Mouse (Mus musculus): ENCODE data around the gene Nms. TPM values are rescaled to one million over a fixed set of nuclear protein-coding genes. Genes with fewer than 3 reads are reported as not detected.

Gene Nms
- total and polyA plus RNA-seq, 3 experiments, result not detected

GRCm38 (mm10) chr1:38987865-38988211 lies 48.9 kb downstream of the Nms start:
- Histone ChIP-seq H3K27ac (ENCODE audit: insufficient read depth, low read depth) (no peak overlapping the region), H3K36me3 (replicated peaks in 1 of 2; ENCODE audit: control insufficient read depth in 1 of 2, insufficient read depth in 1 of 2, low read length in 1 of 2) (peaks cover 4 to 29% of the 10 kb centered on the region in 2 experiments), H3K4me3 (replicated peaks in 1 of 3; ENCODE audit: low read depth in 2 of 3, low read length in 2 of 3, poor library complexity in 1 of 3) (peak overlapping the region; percentile 71 to 83 (median 74)), H3K4me1 (ENCODE audit: control insufficient read depth in 1 of 2, insufficient read depth in 2 of 2) (peaks cover 2 to 27% of the 10 kb centered on the region in 2 experiments; a peak in 3 of 4 replicates), H3K9me3 (replicated peaks; ENCODE audit: low read length) (peaks cover 3% of the 10 kb centered on the region), H3K9ac (ENCODE audit: insufficient read depth, low read depth) (peak overlapping the region; percentile 84), H3K27me3 (replicated peaks) (no peaks in the 10 kb centered on the region), H3K4me2 (ENCODE audit: insufficient read depth, low read depth, poor library complexity, severe bottlenecking) (peak overlapping the region; percentile 74), H3K79me2 (replicated peaks; ENCODE audit: control insufficient read depth, extremely low read depth, insufficient read depth, poor library complexity, severe bottlenecking) (peaks cover 7% of the 10 kb centered on the region)
- dilution Hi-C loops (cut with MboI; ENCODE audit: extremely low pct_ligation_motif_present, extremely low pct_unique_long_range_greater_than_20kb, low sequenced_read_pairs) (no loop called here), in situ Hi-C loops (cut with MboI; ENCODE audit: low pct_ligation_motif_present, low pct_unique_long_range_greater_than_20kb, low sequenced_read_pairs) (no loop called here)
- no peak for DNase-seq (ENCODE audit: extremely low read depth)
- TF ChIP-seq RCOR1 (conservative IDR thresholded peaks at IDR 0.05; ENCODE audit: low read depth, low read length) (no peak), HCFC1 (IDR thresholded peaks at IDR 0.05; ENCODE audit: low read depth, low read length) (peak; percentile 8; the same call in 1 of the 2 replicates), EP300 (IDR thresholded peaks at IDR 0.05; ENCODE audit: low read length) (no peak), MAZ (IDR thresholded peaks at IDR 0.05; ENCODE audit: low read depth, low read length) (no peak), GABPA (IDR thresholded peaks at IDR 0.05; ENCODE audit: insufficient replicate concordance, low read depth, low read length) (no peak), CHD1 (IDR thresholded peaks at IDR 0.05; ENCODE audit: low read depth, low read length) (no peak), ZNF384 (IDR thresholded peaks at IDR 0.05; ENCODE audit: low read depth, low read length) (no peak), KAT2A (IDR thresholded peaks at IDR 0.05; ENCODE audit: insufficient replicate concordance, low read length) (no peak), MXI1 (IDR thresholded peaks at IDR 0.05; ENCODE audit: low read depth, low read length) (0 out of 2 replicates have a peak, but pooled peaks have one; percentile 17), SIN3A (IDR thresholded peaks at IDR 0.05; ENCODE audit: low read length) (peak; percentile 50; the same call in 1 of the 2 replicates), ELF1 (IDR thresholded peaks at IDR 0.05; ENCODE audit: low read depth, low read length) (no peak), ETS1 (conservative IDR thresholded peaks at IDR 0.05; ENCODE audit: low read depth, low read length) (no peak)

- peaks cover 7% of the 10 kb centered on the region for H3K79me2 ChIP-seq (replicated peaks; ENCODE audit: control insufficient read depth, extremely low read depth, insufficient read depth, poor library complexity, severe bottlenecking)
- in situ Hi-C loops (cut with MboI; ENCODE audit: low pct_ligation_motif_present, low pct_unique_long_range_greater_than_20kb, low sequenced_read_pairs), result no loop called here
- peak overlapping the region; percentile 84 for H3K9ac ChIP-seq (ENCODE audit: insufficient read depth, low read depth)
- dilution Hi-C loops (cut with MboI; ENCODE audit: extremely low pct_ligation_motif_present, extremely low pct_unique_long_range_greater_than_20kb, low sequenced_read_pairs), result no loop called here
- TF ChIP-seq CHD2 (IDR thresholded peaks at IDR 0.05; ENCODE audit: low read length) (no peak), E2F4 (IDR thresholded peaks at IDR 0.05; ENCODE audit: insufficient replicate concordance, low read depth, low read length) (no peak), TBP (conservative IDR thresholded peaks at IDR 0.05; ENCODE audit: low read depth, low read length) (no peak), UBTF (IDR thresholded peaks at IDR 0.05; ENCODE audit: low read depth, low read length) (no peak), MEF2A (IDR thresholded peaks at IDR 0.05; ENCODE audit: borderline replicate concordance, low read depth, low read length) (no peak), ZKSCAN1 (IDR thresholded peaks at IDR 0.05; ENCODE audit: borderline replicate concordance, low read depth, low read length) (no peak), MAFK (IDR thresholded peaks at IDR 0.05; ENCODE audit: insufficient replicate concordance, low read length) (no peak), NELFE (IDR thresholded peaks at IDR 0.05; ENCODE audit: low read depth, low read length) (no peak), KAT2A (IDR thresholded peaks at IDR 0.05; ENCODE audit: insufficient replicate concordance, low read length) (no peak), ZNF384 (IDR thresholded peaks at IDR 0.05; ENCODE audit: low read depth, low read length) (no peak), SMC3 (IDR thresholded peaks at IDR 0.05; ENCODE audit: low read depth, low read length) (no peak), GABPA (IDR thresholded peaks at IDR 0.05; ENCODE audit: insufficient replicate concordance, low read depth, low read length) (no peak), ETS1 (conservative IDR thresholded peaks at IDR 0.05; ENCODE audit: low read depth, low read length) (no peak), SIN3A (IDR thresholded peaks at IDR 0.05; ENCODE audit: low read length) (no peak), USF1 (IDR thresholded peaks at IDR 0.05; ENCODE audit: low read depth, low read length) (no peak)
- H3K27me3 ChIP-seq (replicated peaks), result no peaks in the 10 kb centered on the region
- peak overlapping the region; percentile 74 for H3K4me2 ChIP-seq (ENCODE audit: insufficient read depth, low read depth, poor library complexity, severe bottlenecking)
- H3K9me3 ChIP-seq (replicated peaks; ENCODE audit: low read length), result peaks cover 3% of the 10 kb centered on the region
- no peak overlapping the region for H3K27ac ChIP-seq (ENCODE audit: insufficient read depth, low read depth)
- H3K4me1 ChIP-seq (ENCODE audit: control insufficient read depth in 1 of 2, insufficient read depth in 2 of 2), result peaks cover 2 to 27% of the 10 kb centered on the region in 2 experiments; a peak in 3 of 4 replicates
- H3K36me3 ChIP-seq (replicated peaks in 1 of 2; ENCODE audit: control insufficient read depth in 1 of 2, insufficient read depth in 1 of 2, low read length in 1 of 2), result peaks cover 4 to 34% of the 10 kb centered on the region in 2 experiments
- DNase-seq (ENCODE audit: extremely low read depth), result no peak
- H3K4me3 ChIP-seq (replicated peaks in 1 of 3; ENCODE audit: low read depth in 2 of 3, low read length in 2 of 3, poor library complexity in 1 of 3), result peak overlapping the region; percentile 71 to 83 (median 74)
Measured at GRCm38 (mm10) chr1:38988357-38988756, 49.4 kb downstream of the Nms start.

Measured in CH12.LX (cell line).